Mouse (Mus musculus): ENCODE measurements around the gene Psd. TPM values are rescaled to one million over a fixed set of nuclear protein-coding genes. Genes with fewer than 3 reads are reported as not detected.
A peak's percentile ranks its signal among the peaks of the same experiment; 100 is the strongest.

The Psd gene
- polyA plus RNA-seq, 1 experiment from 2014 or later: 89.8 TPM

DNA sequence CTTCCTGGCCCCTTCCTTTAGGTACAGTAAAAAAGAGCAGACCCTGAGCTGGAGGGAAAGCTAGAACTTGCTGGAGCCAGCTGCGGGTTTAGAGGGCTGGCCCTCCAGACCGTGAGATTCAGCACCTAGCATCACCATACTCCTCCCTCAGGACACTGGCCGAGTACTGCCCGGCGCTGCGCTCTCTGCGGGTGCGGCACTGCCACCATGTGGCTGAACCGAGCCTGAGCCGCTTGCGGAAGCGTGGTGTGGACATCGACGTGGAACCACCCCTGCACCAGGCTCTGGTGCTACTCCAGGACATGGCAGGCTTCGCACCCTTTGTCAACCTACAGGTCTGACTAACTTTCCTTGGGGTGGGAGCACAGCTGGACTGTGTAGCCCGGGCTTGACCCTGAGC is 3.0 kb upstream of the Psd start:
- H3K27me3 ChIP-seq (replicated peaks; ENCODE audit: control insufficient read depth, insufficient read depth, low read length): no peaks in the 10 kb centered on the region

DNA sequence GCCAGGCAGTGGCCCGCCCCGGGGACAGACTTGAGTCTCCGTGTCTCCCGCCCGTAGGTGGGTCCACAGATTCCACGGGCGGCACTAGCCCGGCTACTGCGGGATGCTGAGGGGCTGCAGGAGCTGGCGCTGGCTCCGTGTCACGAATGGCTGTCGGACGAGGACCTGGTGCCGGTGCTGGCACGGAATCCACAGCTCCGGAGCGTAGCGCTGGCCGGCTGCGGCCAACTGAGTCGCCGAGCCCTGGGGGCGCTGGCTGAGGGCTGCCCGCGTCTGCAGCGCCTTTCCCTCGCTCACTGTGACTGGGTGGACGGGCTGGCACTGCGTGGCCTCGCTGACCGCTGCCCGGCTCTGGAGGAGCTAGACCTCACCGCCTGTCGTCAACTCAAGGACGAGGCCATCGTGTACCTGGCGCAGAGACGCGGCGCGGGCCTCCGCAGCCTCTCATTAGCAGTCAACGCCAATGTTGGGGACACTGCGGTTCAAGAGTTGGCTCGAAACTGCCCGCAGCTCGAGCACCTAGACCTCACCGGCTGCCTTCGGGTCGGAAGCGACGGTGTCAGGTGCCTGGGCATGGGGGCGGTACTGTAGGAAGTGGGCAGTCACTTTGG is 2.2 kb upstream of the Psd start:
- H3K4me3 ChIP-seq (replicated peaks; ENCODE audit: low read length): peak overlapping the region; percentile 77
- under 1% methylated on average over 54 of the region's 54 CpGs for WGBS
- H3K36me3 ChIP-seq (ENCODE audit: control insufficient read depth, insufficient read depth): peaks cover 9% of the 10 kb centered on the region
- H3K27ac ChIP-seq (ENCODE audit: low read length): peak overlapping the region; percentile 98
- no peaks in the 10 kb centered on the region for H3K27me3 ChIP-seq (replicated peaks; ENCODE audit: control insufficient read depth, insufficient read depth, low read length)
- H3K9ac ChIP-seq (replicated peaks; ENCODE audit: low read depth, low read length): peak overlapping the region; percentile 70
- H3K9me3 ChIP-seq (ENCODE audit: control insufficient read depth, low read length): no peaks in the 10 kb centered on the region
- H3K4me2 ChIP-seq (ENCODE audit: low read length): peak overlapping the region; percentile 99
- ATAC-seq: peak; percentile 2; the same call in 1 of the 2 replicates
- H3K4me1 ChIP-seq (replicated peaks; ENCODE audit: control insufficient read depth, insufficient read depth, low read length): peaks cover 48% of the 10 kb centered on the region

More for the DNA sequence above, 3.0 kb upstream of the Psd start:
- Histone ChIP-seq H3K4me2 (ENCODE audit: low read length) (peak overlapping the region; percentile 99), H3K4me3 (replicated peaks; ENCODE audit: low read length) (peak overlapping the region; percentile 7; the same call in 1 of the 2 replicates), H3K9ac (replicated peaks; ENCODE audit: low read depth, low read length) (no peak overlapping the region), H3K27ac (ENCODE audit: low read length) (no peak overlapping the region), H3K36me3 (ENCODE audit: control insufficient read depth, insufficient read depth) (peaks cover 9% of the 10 kb centered on the region), H3K4me1 (replicated peaks; ENCODE audit: control insufficient read depth, insufficient read depth, low read length) (peaks cover 42% of the 10 kb centered on the region), H3K9me3 (ENCODE audit: control insufficient read depth, low read length) (no peaks in the 10 kb centered on the region)
- no peak for ATAC-seq
- 6% methylated on average over 16 of the region's 16 CpGs for WGBS

GRCm38 (mm10) chr19:46328081-46329030 is 1.4 kb upstream of the Psd start, which contains the start of gene Fbxl15:
Gene Fbxl15, plus strand, starts transcription at chr19:46328184.
- Histone ChIP-seq H3K9me3 (ENCODE audit: control insufficient read depth, low read length) (no peaks in the 10 kb centered on the region), H3K27me3 (replicated peaks; ENCODE audit: control insufficient read depth, insufficient read depth, low read length) (no peaks in the 10 kb centered on the region), H3K4me2 (ENCODE audit: low read length) (peak within 1 kb of the TSS; percentile 99), H3K4me3 (replicated peaks; ENCODE audit: low read length) (peak within 1 kb of the TSS; percentile 77), H3K27ac (ENCODE audit: low read length) (peak within 1 kb of the TSS; percentile 98), H3K9ac (replicated peaks; ENCODE audit: low read depth, low read length) (peak within 1 kb of the TSS; percentile 73), H3K36me3 (ENCODE audit: control insufficient read depth, insufficient read depth) (peaks cover 9% of the 10 kb centered on the region), H3K4me1 (replicated peaks; ENCODE audit: control insufficient read depth, insufficient read depth, low read length) (peaks cover 51% of the 10 kb centered on the region)
- under 1% methylated on average over 80 of the region's 81 CpGs for WGBS
- ATAC-seq: peak; percentile 90

GRCm38 (mm10) chr19:46327531-46328064 is 642 bp upstream of the Psd start:
- peak overlapping the region; percentile 77 for H3K4me3 ChIP-seq (replicated peaks; ENCODE audit: low read length)
- H3K27me3 ChIP-seq (replicated peaks; ENCODE audit: control insufficient read depth, insufficient read depth, low read length): no peaks in the 10 kb centered on the region
- no peaks in the 10 kb centered on the region for H3K9me3 ChIP-seq (ENCODE audit: control insufficient read depth, low read length)
- H3K36me3 ChIP-seq (ENCODE audit: control insufficient read depth, insufficient read depth): peaks cover 9% of the 10 kb centered on the region
- peak overlapping the region; percentile 98 for H3K27ac ChIP-seq (ENCODE audit: low read length)
- H3K4me1 ChIP-seq (replicated peaks; ENCODE audit: control insufficient read depth, insufficient read depth, low read length): peaks cover 59% of the 10 kb centered on the region
- no peak for ATAC-seq
- peak overlapping the region; percentile 70 for H3K9ac ChIP-seq (replicated peaks; ENCODE audit: low read depth, low read length)
- WGBS: 29% methylated on average over 14 of the region's 14 CpGs
- H3K4me2 ChIP-seq (ENCODE audit: low read length): peak overlapping the region; percentile 99

- H3K9ac ChIP-seq (replicated peaks; ENCODE audit: low read depth, low read length): peak overlapping the region; percentile 73
- peak overlapping the region; percentile 77 for H3K4me3 ChIP-seq (replicated peaks; ENCODE audit: low read length)
- H3K27me3 ChIP-seq (replicated peaks; ENCODE audit: control insufficient read depth, insufficient read depth, low read length): no peaks in the 10 kb centered on the region
- H3K9me3 ChIP-seq (ENCODE audit: control insufficient read depth, low read length): no peaks in the 10 kb centered on the region
- H3K4me2 ChIP-seq (ENCODE audit: low read length): peak overlapping the region; percentile 99
- peaks cover 73% of the 10 kb centered on the region for H3K4me1 ChIP-seq (replicated peaks; ENCODE audit: control insufficient read depth, insufficient read depth, low read length)
- ATAC-seq: no peak
- peak overlapping the region; percentile 98 for H3K27ac ChIP-seq (ENCODE audit: low read length)
- peaks cover 9% of the 10 kb centered on the region for H3K36me3 ChIP-seq (ENCODE audit: control insufficient read depth, insufficient read depth)
- 3% methylated on average over 24 of the region's 29 CpGs for WGBS
Measured at GRCm38 (mm10) chr19:46326019-46326755, 769 bp downstream of the Psd start.

DNA sequence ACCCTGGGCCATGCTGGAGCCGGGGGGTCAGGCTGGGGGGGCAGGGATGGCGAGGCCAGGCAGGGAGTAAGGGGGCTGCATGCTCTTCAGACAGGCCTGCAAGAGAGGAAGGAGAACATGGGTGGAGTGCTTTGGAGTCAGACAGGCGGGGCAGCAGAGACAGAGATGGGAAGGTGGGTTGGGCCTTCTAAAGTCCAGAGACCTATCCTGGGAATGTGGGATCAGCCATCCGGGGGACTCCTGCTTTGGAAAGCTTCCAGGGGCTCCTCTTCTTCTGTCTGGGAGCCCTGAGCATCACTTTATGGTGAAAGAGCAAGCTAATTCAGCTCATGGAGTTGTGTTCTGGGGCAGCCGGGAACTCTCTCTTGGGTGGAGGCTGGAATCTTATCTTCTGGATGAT is 2.0 kb downstream of the Psd start:
- Histone ChIP-seq H3K9me3 (ENCODE audit: control insufficient read depth, low read length) (no peaks in the 10 kb centered on the region), H3K36me3 (ENCODE audit: control insufficient read depth, insufficient read depth) (no peaks in the 10 kb centered on the region), H3K9ac (replicated peaks; ENCODE audit: low read depth, low read length) (0 out of 2 replicates have a peak overlapping the region, but pooled peaks have one; percentile 10), H3K4me2 (ENCODE audit: low read length) (peak overlapping the region; percentile 99), H3K27me3 (replicated peaks; ENCODE audit: control insufficient read depth, insufficient read depth, low read length) (peaks cover 1% of the 10 kb centered on the region; the same call in 1 of the 2 replicates), H3K4me3 (replicated peaks; ENCODE audit: low read length) (peak overlapping the region; percentile 77; the same call in 1 of the 2 replicates), H3K27ac (ENCODE audit: low read length) (no peak overlapping the region), H3K4me1 (replicated peaks; ENCODE audit: control insufficient read depth, insufficient read depth, low read length) (peaks cover 73% of the 10 kb centered on the region)
- 71% methylated on average over 5 of the region's 5 CpGs for WGBS
- ATAC-seq: no peak

GRCm38 (mm10) chr19:46324366-46324765 is 2.6 kb downstream of the Psd start:
- WGBS: 79% methylated on average over 11 of the region's 11 CpGs
- no peaks in the 10 kb centered on the region for H3K36me3 ChIP-seq (ENCODE audit: control insufficient read depth, insufficient read depth)
- H3K9me3 ChIP-seq (ENCODE audit: control insufficient read depth, low read length): no peaks in the 10 kb centered on the region
- no peak overlapping the region for H3K4me3 ChIP-seq (replicated peaks; ENCODE audit: low read length)
- H3K4me1 ChIP-seq (replicated peaks; ENCODE audit: control insufficient read depth, insufficient read depth, low read length): peaks cover 71% of the 10 kb centered on the region
- no peak overlapping the region for H3K27ac ChIP-seq (ENCODE audit: low read length)
- H3K27me3 ChIP-seq (replicated peaks; ENCODE audit: control insufficient read depth, insufficient read depth, low read length): peaks cover 7% of the 10 kb centered on the region; the same call in 1 of the 2 replicates
- 0 out of 2 replicates have a peak overlapping the region, but pooled peaks have one; percentile 10 for H3K9ac ChIP-seq (replicated peaks; ENCODE audit: low read depth, low read length)
- no peak overlapping the region for H3K4me2 ChIP-seq (ENCODE audit: low read length)
- ATAC-seq: no peak

DNA sequence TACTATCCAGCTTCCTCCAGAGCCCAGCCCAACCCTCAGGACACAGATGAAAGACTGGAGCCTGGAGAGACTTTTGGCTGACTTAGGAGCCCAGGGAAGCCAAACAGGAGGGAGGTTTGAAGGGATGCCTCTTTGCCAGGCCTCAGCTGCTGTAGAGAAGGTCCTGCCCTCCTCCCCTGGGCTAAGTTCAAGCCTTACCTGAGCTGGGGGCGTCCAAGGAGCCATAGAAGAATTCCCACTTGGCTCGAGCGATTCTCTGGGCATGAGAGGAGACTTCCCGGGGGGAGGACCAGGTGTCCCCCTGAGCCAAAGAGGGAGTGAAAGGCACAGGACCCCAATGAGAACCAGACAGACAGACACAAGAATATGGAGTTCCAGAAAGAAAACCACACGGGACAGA is 3.2 kb downstream of the Psd start:
- 75% methylated on average over 5 of the region's 5 CpGs for WGBS
- no peak overlapping the region for H3K9ac ChIP-seq (replicated peaks; ENCODE audit: low read depth, low read length)
- no peak overlapping the region for H3K4me2 ChIP-seq (ENCODE audit: low read length)
- peaks cover 9% of the 10 kb centered on the region; the same call in 1 of the 2 replicates for H3K27me3 ChIP-seq (replicated peaks; ENCODE audit: control insufficient read depth, insufficient read depth, low read length)
- ATAC-seq: no peak
- peaks cover 71% of the 10 kb centered on the region for H3K4me1 ChIP-seq (replicated peaks; ENCODE audit: control insufficient read depth, insufficient read depth, low read length)
- no peak overlapping the region for H3K27ac ChIP-seq (ENCODE audit: low read length)
- no peak overlapping the region for H3K4me3 ChIP-seq (replicated peaks; ENCODE audit: low read length)
- H3K9me3 ChIP-seq (ENCODE audit: control insufficient read depth, low read length): no peaks in the 10 kb centered on the region
- H3K36me3 ChIP-seq (ENCODE audit: control insufficient read depth, insufficient read depth): no peaks in the 10 kb centered on the region
